Mouse (Mus musculus): ENCODE data around the gene Slc16a11. TPM values are rescaled to one million over a fixed set of nuclear protein-coding genes. Genes with fewer than 3 reads are reported as not detected.
"Not testable (repeated sequence)": the region's sequence is repeated elsewhere in the genome, so short reads cannot be mapped to it uniquely, and the experiment has no call there.

The Slc16a11 gene
- polyA plus RNA-seq (2015; fragmentation: Nextera tagmentation; extraction: Ambion mirVana) = 2.7 TPM in 2 replicates

DNA sequence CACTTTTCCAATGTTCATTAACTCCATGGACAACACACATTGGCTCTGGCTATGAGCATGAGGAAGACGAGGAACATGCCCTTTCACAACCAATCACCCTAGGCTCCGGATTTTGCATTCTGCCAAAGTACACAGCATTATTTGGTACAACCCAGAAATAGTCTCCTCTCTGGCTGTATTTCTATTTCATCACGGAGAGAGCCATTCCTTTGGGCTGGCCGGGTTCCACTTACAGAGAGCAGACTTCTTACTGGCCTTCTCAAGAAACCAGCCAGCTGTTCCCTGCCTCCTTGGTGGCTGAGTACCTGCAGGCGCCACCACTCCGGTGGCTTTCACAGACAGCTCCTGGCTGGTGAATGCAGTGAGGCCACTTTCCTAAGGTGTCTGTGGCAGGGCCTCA is at the start of gene Slc16a11:
TSS of gene Slc16a11 (plus strand) at position 330 of the 400 bp plus-strand sequence.
- Histone ChIP-seq H3K27me3 (replicated peaks; ENCODE audit: control insufficient read depth, insufficient read depth, low read length) (peaks cover 26% of the 10 kb centered on the region), H3K4me1 (ENCODE audit: control insufficient read depth, insufficient read depth, low read length) (peaks cover 9% of the 10 kb centered on the region), H3K9me3 (ENCODE audit: control insufficient read depth, low read length) (no peaks in the 10 kb centered on the region), H3K36me3 (ENCODE audit: control insufficient read depth, insufficient read depth, low read length) (no peaks in the 10 kb centered on the region), H3K9ac (ENCODE audit: low read depth, low read length) (peak within 1 kb of the TSS; percentile 68), H3K27ac (ENCODE audit: low read length) (no peak within 1 kb of the TSS), H3K4me3 (ENCODE audit: low read length) (peak within 1 kb of the TSS; percentile 43; the same call in 1 of the 2 replicates), H3K4me2 (ENCODE audit: low read depth, low read length) (peak within 1 kb of the TSS; percentile 65)
- WGBS = 60% methylated on average over 6 of the region's 6 CpGs
- ATAC-seq = no peak

DNA sequence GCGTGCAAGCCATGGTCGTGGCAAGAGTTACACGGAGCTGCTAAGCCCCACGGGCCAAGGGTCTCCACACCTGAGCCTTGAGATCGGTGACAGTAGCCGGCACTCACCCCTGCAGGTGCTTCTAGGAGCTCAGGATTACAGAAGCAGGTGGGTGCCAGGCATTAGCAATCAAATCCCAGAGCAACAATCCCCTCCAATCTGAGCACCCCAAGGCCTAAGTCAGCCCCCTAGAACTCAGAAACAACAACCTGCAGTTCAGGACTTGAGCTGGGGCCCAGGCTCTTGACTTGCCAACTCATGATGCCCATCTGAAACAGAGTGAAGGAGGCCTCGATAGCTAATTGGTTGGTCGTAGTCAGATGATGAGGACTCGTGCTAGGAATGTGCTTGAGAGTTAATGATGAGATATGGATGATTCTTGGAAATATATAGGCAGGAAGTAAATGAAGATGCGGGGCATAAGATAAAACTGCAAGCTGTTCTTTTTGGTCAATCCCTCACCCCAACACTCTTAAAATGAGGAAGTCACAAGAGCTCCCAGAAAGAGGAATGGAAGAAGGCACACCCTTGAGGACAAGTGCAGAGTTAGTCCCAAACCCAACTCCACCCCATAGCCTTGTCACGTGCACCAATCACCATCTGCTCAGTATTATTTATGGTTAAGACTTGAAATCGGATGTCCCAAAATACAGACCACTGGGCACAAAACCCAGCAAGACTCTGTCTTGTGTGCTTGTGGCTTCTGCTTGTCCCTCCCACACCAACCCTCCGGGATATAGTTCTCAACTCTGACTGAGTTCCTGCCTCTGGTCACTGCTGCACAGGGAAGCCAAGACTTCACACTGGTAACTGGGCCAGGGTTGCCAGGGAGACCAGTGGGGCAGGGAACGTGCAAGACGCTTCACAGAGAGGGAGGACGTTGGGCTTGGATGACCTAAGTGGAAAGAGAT is 46.3 kb upstream of the Slc16a11 start:
- H3K36me3 ChIP-seq (ENCODE audit: control insufficient read depth, insufficient read depth, low read length) = no peaks in the 10 kb centered on the region
- WGBS = 73% methylated on average over 16 of the region's 16 CpGs
- H3K9ac ChIP-seq (ENCODE audit: low read depth, low read length) = no peak overlapping the region
- no peaks in the 10 kb centered on the region for H3K4me1 ChIP-seq (ENCODE audit: control insufficient read depth, insufficient read depth, low read length)
- no peak overlapping the region for H3K4me2 ChIP-seq (ENCODE audit: low read depth, low read length)
- H3K27ac ChIP-seq (ENCODE audit: low read length) = no peak overlapping the region
- no peaks in the 10 kb centered on the region for H3K27me3 ChIP-seq (replicated peaks; ENCODE audit: control insufficient read depth, insufficient read depth, low read length)
- no peak for ATAC-seq
- no peaks in the 10 kb centered on the region for H3K9me3 ChIP-seq (ENCODE audit: control insufficient read depth, low read length)
- H3K4me3 ChIP-seq (ENCODE audit: low read length) = no peak overlapping the region

DNA sequence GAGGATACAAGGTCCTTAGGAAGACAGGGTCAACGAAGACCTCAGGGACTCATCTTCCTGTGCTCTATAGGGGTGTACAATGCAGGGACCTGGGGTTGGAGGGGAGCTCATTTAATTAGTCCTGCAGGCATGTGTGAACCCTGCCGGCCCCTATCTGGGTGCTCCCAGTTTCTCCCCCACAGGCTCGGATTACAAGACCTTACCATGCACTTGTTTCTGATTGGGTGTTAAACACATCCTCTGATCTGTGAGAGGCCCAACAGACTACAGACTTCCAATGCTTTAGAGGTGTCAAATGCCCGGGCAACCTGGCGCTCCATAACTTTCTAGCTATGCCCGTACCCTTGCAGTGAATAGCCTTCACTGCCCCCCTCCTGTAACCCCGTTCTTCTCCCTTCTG is 44.4 kb upstream of the Slc16a11 start:
- Histone ChIP-seq H3K4me3 (ENCODE audit: low read length) (no peak overlapping the region), H3K27ac (ENCODE audit: low read length) (no peak overlapping the region), H3K27me3 (replicated peaks; ENCODE audit: control insufficient read depth, insufficient read depth, low read length) (no peaks in the 10 kb centered on the region), H3K4me2 (ENCODE audit: low read depth, low read length) (no peak overlapping the region), H3K9me3 (ENCODE audit: control insufficient read depth, low read length) (no peaks in the 10 kb centered on the region), H3K4me1 (ENCODE audit: control insufficient read depth, insufficient read depth, low read length) (no peaks in the 10 kb centered on the region), H3K36me3 (ENCODE audit: control insufficient read depth, insufficient read depth, low read length) (no peaks in the 10 kb centered on the region), H3K9ac (ENCODE audit: low read depth, low read length) (no peak overlapping the region)
- ATAC-seq = no peak
- WGBS = 54% methylated on average over 7 of the region's 7 CpGs

DNA sequence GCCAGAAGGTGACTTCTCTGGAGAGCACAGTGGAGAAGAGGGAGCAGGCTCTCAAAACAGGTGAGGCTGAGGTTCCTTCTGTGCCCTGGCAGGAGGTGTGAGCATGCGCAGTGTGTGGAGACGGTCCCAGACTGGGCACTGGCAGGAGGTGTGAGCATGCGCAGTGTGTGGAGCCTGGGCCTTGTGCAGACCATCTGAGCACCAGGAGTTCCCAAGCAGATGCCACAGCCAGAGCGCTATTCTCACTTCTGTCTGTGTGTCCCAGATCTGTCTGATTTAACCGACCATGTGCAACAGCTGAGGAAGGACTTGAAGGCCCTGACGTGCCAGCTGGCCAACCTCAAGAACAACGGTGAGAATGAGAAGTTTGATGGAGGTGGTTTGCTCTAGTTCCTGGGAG is 43.1 kb upstream of the Slc16a11 start:
- H3K4me2 ChIP-seq (ENCODE audit: low read depth, low read length); H3K4me1 ChIP-seq (ENCODE audit: control insufficient read depth, insufficient read depth, low read length); H3K9ac ChIP-seq (ENCODE audit: low read depth, low read length); H3K27me3 ChIP-seq (replicated peaks; ENCODE audit: control insufficient read depth, insufficient read depth, low read length); ATAC-seq; H3K36me3 ChIP-seq (ENCODE audit: control insufficient read depth, insufficient read depth, low read length); H3K27ac ChIP-seq (ENCODE audit: low read length); H3K4me3 ChIP-seq (ENCODE audit: low read length); H3K9me3 ChIP-seq (ENCODE audit: control insufficient read depth, low read length): not testable (repeated sequence)
- WGBS = 90% methylated on average over 7 of the region's 7 CpGs

DNA sequence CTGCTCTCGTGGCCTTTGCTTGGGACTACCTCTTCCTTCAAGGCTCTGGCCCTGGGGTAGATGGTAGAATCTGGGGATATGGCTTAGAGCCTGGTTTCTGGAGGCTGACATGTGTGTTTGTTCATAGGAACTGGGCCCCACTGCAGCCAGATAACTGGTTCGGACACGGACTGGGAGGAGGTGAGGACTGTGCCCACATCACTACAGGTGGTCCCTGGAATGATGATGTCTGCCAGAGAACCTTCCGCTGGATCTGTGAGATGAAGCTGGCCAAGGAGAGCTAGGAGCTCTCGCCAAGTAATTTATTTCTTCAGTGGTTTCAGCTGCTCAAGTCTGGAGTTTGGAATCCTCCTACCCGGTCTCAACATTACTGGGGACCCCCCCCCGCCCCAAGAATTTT is 42.3 kb upstream of the Slc16a11 start:
- no peaks in the 10 kb centered on the region for H3K36me3 ChIP-seq (ENCODE audit: control insufficient read depth, insufficient read depth, low read length)
- 78% methylated on average over 7 of the region's 7 CpGs for WGBS
- no peak overlapping the region for H3K9ac ChIP-seq (ENCODE audit: low read depth, low read length)
- no peak overlapping the region for H3K4me3 ChIP-seq (ENCODE audit: low read length)
- no peaks in the 10 kb centered on the region for H3K4me1 ChIP-seq (ENCODE audit: control insufficient read depth, insufficient read depth, low read length)
- no peaks in the 10 kb centered on the region for H3K27me3 ChIP-seq (replicated peaks; ENCODE audit: control insufficient read depth, insufficient read depth, low read length)
- no peak overlapping the region for H3K4me2 ChIP-seq (ENCODE audit: low read depth, low read length)
- H3K27ac ChIP-seq (ENCODE audit: low read length) = no peak overlapping the region
- no peak for ATAC-seq
- no peaks in the 10 kb centered on the region for H3K9me3 ChIP-seq (ENCODE audit: control insufficient read depth, low read length)

DNA sequence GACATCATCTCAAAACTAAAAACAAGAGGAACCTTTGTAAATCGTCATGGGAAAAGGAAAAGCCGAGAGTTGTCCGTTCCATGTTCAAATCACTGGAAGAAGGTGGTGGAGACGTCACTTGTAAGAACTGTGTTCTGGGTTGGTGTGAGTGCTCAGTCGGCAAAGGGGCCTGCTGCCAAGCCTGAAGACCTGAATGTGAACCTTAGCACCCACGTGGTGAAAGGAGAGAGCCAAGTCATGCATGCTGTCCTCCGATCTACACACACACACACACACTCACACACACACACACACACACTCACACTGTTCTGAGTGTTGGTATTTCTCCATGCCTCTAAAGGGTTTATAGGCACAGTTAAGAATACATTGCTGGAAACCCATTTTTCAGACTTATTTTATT is 41.4 kb upstream of the Slc16a11 start:
- no peaks in the 10 kb centered on the region for H3K9me3 ChIP-seq (ENCODE audit: control insufficient read depth, low read length)

DNA sequence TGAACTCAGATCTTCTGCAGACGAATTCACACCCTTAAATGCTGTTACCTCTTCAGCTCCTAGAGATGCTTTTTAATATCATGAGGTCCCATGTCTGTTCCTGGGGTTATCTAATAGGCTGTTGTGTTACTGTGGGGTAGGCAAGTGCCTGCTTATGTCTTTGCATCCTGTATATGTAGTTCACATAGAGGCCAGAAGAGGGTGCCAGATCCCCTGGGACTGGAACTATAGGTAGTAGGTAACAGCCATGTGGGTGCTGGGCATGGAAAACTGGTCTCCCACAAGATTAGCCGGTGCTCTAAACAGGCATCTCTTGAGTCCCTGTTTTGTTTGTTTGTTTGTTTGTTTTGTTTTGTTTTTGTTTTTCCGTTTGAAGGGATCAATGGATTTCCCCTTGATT is 40.7 kb upstream of the Slc16a11 start:
- H3K9ac ChIP-seq (ENCODE audit: low read depth, low read length) = no peak overlapping the region
- no peak overlapping the region for H3K4me2 ChIP-seq (ENCODE audit: low read depth, low read length)
- H3K27ac ChIP-seq (ENCODE audit: low read length) = no peak overlapping the region
- no peaks in the 10 kb centered on the region for H3K4me1 ChIP-seq (ENCODE audit: control insufficient read depth, insufficient read depth, low read length)
- no peak overlapping the region for H3K4me3 ChIP-seq (ENCODE audit: low read length)
- no peak for ATAC-seq
- H3K36me3 ChIP-seq (ENCODE audit: control insufficient read depth, insufficient read depth, low read length) = no peaks in the 10 kb centered on the region
- H3K27me3 ChIP-seq (replicated peaks; ENCODE audit: control insufficient read depth, insufficient read depth, low read length) = no peaks in the 10 kb centered on the region
- H3K9me3 ChIP-seq (ENCODE audit: control insufficient read depth, low read length) = no peaks in the 10 kb centered on the region
- 47% methylated on average over 3 of the region's 3 CpGs for WGBS

More for the DNA sequence above, 41.4 kb upstream of the Slc16a11 start:
- Histone ChIP-seq H3K4me2 (ENCODE audit: low read depth, low read length) (no peak overlapping the region), H3K27me3 (replicated peaks; ENCODE audit: control insufficient read depth, insufficient read depth, low read length) (no peaks in the 10 kb centered on the region), H3K4me1 (ENCODE audit: control insufficient read depth, insufficient read depth, low read length) (no peaks in the 10 kb centered on the region), H3K27ac (ENCODE audit: low read length) (no peak overlapping the region), H3K9ac (ENCODE audit: low read depth, low read length) (no peak overlapping the region), H3K4me3 (ENCODE audit: low read length) (no peak overlapping the region), H3K36me3 (ENCODE audit: control insufficient read depth, insufficient read depth, low read length) (no peaks in the 10 kb centered on the region)
- WGBS = 78% methylated on average over 7 of the region's 7 CpGs
- ATAC-seq = no peak

DNA sequence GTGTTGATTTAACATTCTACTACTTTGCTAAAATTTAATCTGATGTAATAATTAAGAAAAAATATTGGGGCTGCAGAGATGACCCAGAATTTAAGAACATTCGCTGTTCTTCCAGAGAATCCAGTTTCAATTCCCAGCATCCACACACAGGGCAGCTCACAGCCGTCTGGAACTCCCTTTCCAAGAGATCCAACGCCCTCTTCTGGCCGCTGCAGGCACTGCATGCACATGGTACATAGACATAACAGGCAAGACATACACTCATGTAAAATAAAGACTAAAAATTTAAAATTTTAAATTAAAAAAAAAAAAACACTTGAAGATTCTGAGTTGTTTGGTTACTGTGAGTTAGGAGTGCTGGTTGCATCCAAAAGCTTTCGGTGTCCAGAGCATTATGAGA is 40.3 kb upstream of the Slc16a11 start:
- Histone ChIP-seq H3K27me3 (replicated peaks; ENCODE audit: control insufficient read depth, insufficient read depth, low read length) (no peaks in the 10 kb centered on the region), H3K36me3 (ENCODE audit: control insufficient read depth, insufficient read depth, low read length) (no peaks in the 10 kb centered on the region), H3K4me3 (ENCODE audit: low read length) (no peak overlapping the region), H3K4me1 (ENCODE audit: control insufficient read depth, insufficient read depth, low read length) (no peaks in the 10 kb centered on the region), H3K9me3 (ENCODE audit: control insufficient read depth, low read length) (no peaks in the 10 kb centered on the region), H3K9ac (ENCODE audit: low read depth, low read length) (no peak overlapping the region), H3K4me2 (ENCODE audit: low read depth, low read length) (no peak overlapping the region), H3K27ac (ENCODE audit: low read length) (no peak overlapping the region)
- ATAC-seq = no peak
- 56% methylated on average over 5 of the region's 5 CpGs for WGBS

DNA sequence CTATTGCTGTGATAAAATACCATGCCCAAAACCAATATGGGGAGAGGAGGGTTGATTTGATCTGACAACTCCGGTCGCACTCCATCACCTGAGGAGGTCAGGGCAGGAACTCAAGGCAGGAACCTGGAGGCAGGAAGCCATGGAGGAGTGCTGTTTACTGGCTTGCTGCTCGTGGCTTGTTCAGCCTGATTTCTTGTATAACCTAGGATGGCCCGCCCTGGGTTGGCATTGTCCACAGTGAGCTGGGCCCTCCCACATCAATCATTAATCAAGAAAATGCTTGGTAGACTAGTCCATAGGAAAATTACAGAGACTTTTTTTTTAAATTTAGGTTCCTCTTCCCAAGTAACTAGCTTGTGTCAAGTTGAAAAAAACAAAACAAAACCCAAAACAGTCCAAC is 38.1 kb upstream of the Slc16a11 start:
- no peak overlapping the region for H3K27ac ChIP-seq (ENCODE audit: low read length)
- H3K4me2 ChIP-seq (ENCODE audit: low read depth, low read length) = no peak overlapping the region
- WGBS = 81% methylated on average over 4 of the region's 4 CpGs
- no peaks in the 10 kb centered on the region for H3K27me3 ChIP-seq (replicated peaks; ENCODE audit: control insufficient read depth, insufficient read depth, low read length)
- H3K9ac ChIP-seq (ENCODE audit: low read depth, low read length) = no peak overlapping the region
- no peaks in the 10 kb centered on the region for H3K4me1 ChIP-seq (ENCODE audit: control insufficient read depth, insufficient read depth, low read length)
- ATAC-seq = no peak
- H3K4me3 ChIP-seq (ENCODE audit: low read length) = no peak overlapping the region
- H3K36me3 ChIP-seq (ENCODE audit: control insufficient read depth, insufficient read depth, low read length) = no peaks in the 10 kb centered on the region
- H3K9me3 ChIP-seq (ENCODE audit: control insufficient read depth, low read length) = no peaks in the 10 kb centered on the region

Data from intestine, embryonic 16.5 days (tissue).